Mouse (Mus musculus) bone marrow macrophage, adult 2 months (primary cell): ENCODE data around the gene Anks1b. TPM values are rescaled to one million over a fixed set of nuclear protein-coding genes. Genes with fewer than 3 reads are reported as not detected.

Source experiments
- H3K27ac ChIP-seq: 2 replicates; pipeline ENCODE4 v1.5.1; 2012; ENCODE audit warnings: low read depth, low read length; ENCODE audit not compliant: insufficient read depth
- H3K4me1 ChIP-seq: 2 replicates; pipeline ENCODE4 v1.6.1; 2012; ENCODE audit warnings: low read length; ENCODE audit not compliant: control insufficient read depth, insufficient read depth
- H3K4me3 ChIP-seq: 2 replicates; pipeline ENCODE4 v1.5.1; 2012; ENCODE audit warnings: mild to moderate bottlenecking, low read length, moderate library complexity; ENCODE audit not compliant: insufficient read depth
- CTCF ChIP-seq: IDR thresholded peaks from 2 replicates; pipeline ENCODE4 v1.5.1; 2012; ENCODE audit warnings: low read depth, mild to moderate bottlenecking, low read length, moderate library complexity
- POLR2A ChIP-seq: IDR thresholded peaks from 2 replicates; pipeline ENCODE4 v1.6.1; 2012; ENCODE audit warnings: mild to moderate bottlenecking, low read depth, low read length, borderline replicate concordance
- polyA plus RNA-seq: library from polyadenylated mRNA; stranded (reverse); fragments of >200 nt; gene quantifications from 2 replicates; pipeline ENCODE4 v1.2.4, GENCODE M21; 2012; ENCODE audit not compliant: missing spikeins, insufficient read depth, insufficient read length

Gene Anks1b
- polyA plus RNA-seq, 1 experiment: not detected

GRCm38 (mm10) chr10:90859665-90860523 lies 986.6 kb downstream of the Anks1b start:
- Histone ChIP-seq H3K4me3 (no peak overlapping the region), H3K4me1 (no peaks in the 10 kb centered on the region), H3K27ac (no peak overlapping the region)
- no peak for TF ChIP-seq POLR2A
- no peak for TF ChIP-seq CTCF

GRCm38 (mm10) chr10:90863881-90864598 lies 990.7 kb downstream of the Anks1b start:
- Histone ChIP-seq H3K27ac (no peak overlapping the region), H3K4me1 (no peaks in the 10 kb centered on the region), H3K4me3 (no peak overlapping the region)
- no peak for TF ChIP-seq POLR2A
- TF ChIP-seq CTCF: no peak

GRCm38 (mm10) chr10:90864599-90864889 lies 991.2 kb downstream of the Anks1b start:
- H3K27ac ChIP-seq: no peak overlapping the region

DNA sequence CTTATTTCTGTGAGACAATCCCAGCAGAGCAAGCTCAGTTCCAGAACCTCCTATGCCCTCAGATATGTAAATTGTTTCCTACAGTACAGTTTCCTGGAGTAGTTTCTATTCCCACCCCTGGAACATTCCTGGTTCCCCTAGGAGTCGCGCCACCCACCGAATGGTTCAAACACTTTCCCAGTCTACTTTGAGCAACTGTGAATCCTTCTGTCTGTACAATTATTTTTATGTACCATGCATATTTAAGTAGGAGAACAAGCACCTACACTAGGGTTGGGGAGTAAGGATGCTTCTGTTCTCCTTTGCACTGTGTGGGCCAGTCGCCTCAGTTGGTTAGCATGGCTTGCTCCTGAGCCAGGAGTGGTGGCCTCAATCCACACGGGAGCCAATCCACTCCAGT lies 999.9 kb downstream of the Anks1b start:
- H3K4me1 ChIP-seq: no peaks in the 10 kb centered on the region
- no peak overlapping the region for H3K4me3 ChIP-seq
- no peak overlapping the region for H3K27ac ChIP-seq
- no peak for TF ChIP-seq POLR2A
- TF ChIP-seq CTCF: no peak

More at GRCm38 (mm10) chr10:90864599-90864889, 991.2 kb downstream of the Anks1b start:
- TF ChIP-seq CTCF: no peak
- TF ChIP-seq POLR2A: no peak
- Histone ChIP-seq H3K4me1 (no peaks in the 10 kb centered on the region), H3K4me3 (no peak overlapping the region)

DNA sequence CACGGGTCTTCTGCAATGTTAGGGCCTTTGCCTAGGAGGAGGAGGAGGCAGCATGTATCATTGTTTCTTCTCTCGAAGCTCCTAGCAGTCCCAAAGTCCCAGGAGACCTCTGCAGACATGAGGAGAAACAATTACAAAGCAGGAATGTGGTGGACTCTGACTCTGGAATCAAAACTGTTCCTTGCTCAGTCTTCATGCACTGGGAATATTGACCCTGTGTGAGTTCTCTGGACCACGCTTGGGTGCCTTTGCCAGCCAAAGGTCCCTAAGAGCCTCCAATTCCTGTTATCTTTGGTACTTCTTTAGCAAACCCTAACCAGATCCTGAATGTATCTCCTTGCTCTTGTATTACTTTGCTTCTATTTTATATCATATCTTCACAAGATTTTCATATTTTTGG lies 1000.9 kb downstream of the Anks1b start:
- H3K27ac ChIP-seq: no peak overlapping the region
- H3K4me1 ChIP-seq: no peaks in the 10 kb centered on the region
- no peak overlapping the region for H3K4me3 ChIP-seq
- TF ChIP-seq POLR2A: no peak
- no peak for TF ChIP-seq CTCF

GRCm38 (mm10) chr10:90880854-90881560 lies 1007.7 kb downstream of the Anks1b start:
- H3K27ac ChIP-seq: no peak overlapping the region
- no peaks in the 10 kb centered on the region for H3K4me1 ChIP-seq
- TF ChIP-seq POLR2A (no peak), CTCF (no peak)
- H3K4me3 ChIP-seq: no peak overlapping the region

- Histone ChIP-seq H3K4me1 (no peaks in the 10 kb centered on the region), H3K4me3 (no peak overlapping the region), H3K27ac (no peak overlapping the region)
- TF ChIP-seq CTCF: no peak
Measured at GRCm38 (mm10) chr10:90889566-90889965, 1016.3 kb downstream of the Anks1b start.

- Histone ChIP-seq H3K4me3 (no peak overlapping the region), H3K27ac (no peak overlapping the region), H3K4me1 (no peaks in the 10 kb centered on the region)
- TF ChIP-seq POLR2A (no peak), CTCF (no peak)
Measured at GRCm38 (mm10) chr10:90892728-90893127, 1019.4 kb downstream of the Anks1b start.

DNA sequence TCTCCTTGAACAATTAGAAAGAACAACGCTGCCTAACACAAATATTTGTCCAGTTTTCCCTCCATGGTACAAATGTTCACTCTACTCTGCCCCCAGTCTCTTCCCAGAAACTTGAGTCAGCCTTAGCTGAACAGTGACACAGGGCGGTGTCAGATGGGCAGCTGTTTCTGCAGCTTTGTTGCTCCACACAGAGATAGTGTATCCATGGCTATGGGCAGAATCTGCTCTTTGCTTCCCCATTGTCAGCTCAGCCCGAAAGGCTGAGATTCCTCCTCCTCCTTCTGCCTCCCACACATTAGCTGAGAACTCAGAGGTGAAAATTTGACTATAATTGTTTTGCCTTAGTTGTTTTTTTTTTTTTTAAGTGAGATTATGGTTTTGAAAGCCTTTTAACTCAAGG lies 1024.6 kb downstream of the Anks1b start:
- no peak overlapping the region for H3K4me3 ChIP-seq
- H3K27ac ChIP-seq: no peak overlapping the region
- no peaks in the 10 kb centered on the region for H3K4me1 ChIP-seq
- TF ChIP-seq CTCF: no peak
- TF ChIP-seq POLR2A: no peak

GRCm38 (mm10) chr10:90904185-90904584 lies 1030.9 kb downstream of the Anks1b start:
- Histone ChIP-seq H3K4me3 (no peak overlapping the region), H3K27ac (no peak overlapping the region), H3K4me1 (no peaks in the 10 kb centered on the region)
- TF ChIP-seq CTCF: no peak
- TF ChIP-seq POLR2A: no peak
